Comparison of ENCODE assay signal across 8 mouse cellular contexts in the genomic region with DNA sequence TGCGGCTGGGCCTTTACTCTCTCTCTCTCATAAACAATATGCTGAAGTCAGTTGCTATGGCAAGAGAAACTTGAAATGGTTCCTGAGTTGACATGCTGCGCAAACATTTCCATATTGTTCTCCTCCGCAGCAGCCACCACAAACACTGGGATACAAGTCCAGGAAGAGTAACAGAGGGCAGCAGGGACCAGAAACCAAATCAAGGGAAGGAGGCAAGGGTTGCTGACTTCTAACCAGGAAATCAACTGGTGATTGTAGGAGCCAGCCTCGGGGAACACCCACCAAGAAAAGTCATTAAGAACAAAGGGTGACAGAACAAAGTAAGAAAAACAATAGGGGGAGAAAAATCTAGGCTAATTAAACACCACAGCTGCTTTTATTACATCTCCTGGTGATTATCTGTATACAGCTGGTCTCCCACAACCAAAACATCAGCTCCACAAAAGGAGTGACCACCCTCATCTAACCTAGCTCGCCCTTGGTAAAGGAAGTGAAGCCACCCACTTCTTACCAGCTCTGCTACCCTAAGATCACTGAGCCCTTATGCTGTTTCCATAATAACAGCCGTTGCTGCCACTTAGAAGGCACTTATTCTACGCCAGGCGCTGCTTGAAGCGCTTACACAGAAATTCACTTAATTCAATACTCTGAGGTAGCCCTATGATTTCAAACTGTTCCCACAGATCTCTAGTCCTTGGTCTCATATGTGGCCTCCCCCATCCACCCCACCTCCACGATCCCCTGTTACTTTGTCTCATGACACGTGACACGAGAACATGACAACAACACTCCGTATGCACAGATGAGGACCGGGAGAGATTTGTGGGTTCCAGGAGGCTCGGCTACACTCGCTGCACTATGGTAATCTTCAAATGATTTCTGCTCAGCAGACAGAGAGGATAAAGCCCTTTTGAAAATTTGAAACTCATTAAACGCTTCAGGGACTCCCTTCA. TPM values are rescaled to one million over a fixed set of nuclear protein-coding genes. Genes with fewer than 3 reads are reported as not detected.
DNase-seq lines count a peak whose midpoint lies in the region; ATAC-seq and TF ChIP-seq lines count a peak whose summit lies in the region.

No protein-coding gene starts in this region.

- peak overlapping the region; percentile 89 for H3K9ac ChIP-seq in forebrain, embryonic 12.5 days
- H3K9ac ChIP-seq in limb, embryonic 15.5 days = peak overlapping the region; percentile 91; the same call in 1 of the 2 replicates

- TF ChIP-seq POLR2A in olfactory bulb, adult 2 months (IDR thresholded peaks at IDR 0.05; ENCODE audit: insufficient read depth, low read depth, low read length) = no peak

- 28% methylated on average over 17 of the region's 17 CpGs for WGBS in forebrain, embryonic 12.5 days
- WGBS in limb, embryonic 15.5 days = 33% methylated on average over 17 of the region's 17 CpGs
- WGBS in olfactory bulb, adult 2 months = 20% methylated on average over 17 of the region's 17 CpGs

- H3K36me3 ChIP-seq in forebrain, embryonic 12.5 days (replicated peaks) = no peaks in the 10 kb centered on the region
- no peaks in the 10 kb centered on the region for H3K36me3 ChIP-seq in limb, embryonic 15.5 days

- intact Hi-C loops in left cerebral cortex, adult 2 months (cut with DNase I) = no loop called here

- ATAC-seq in forebrain, embryonic 12.5 days (ENCODE audit: low FRiP score) = no peak
- no peak for ATAC-seq in limb, embryonic 15.5 days (ENCODE audit: insufficient number of reproducible peaks, low FRiP score, low TSS enrichment, low read depth)
- ATAC-seq in inflammation-experienced regulatory T-cells, adult 6 months = no peak

- DNase-seq in left cerebral cortex, adult 2 months (ENCODE audit: extremely low spot score in 1 of 2, low spot score in 2 of 2) = no peak
- no peak for DNase-seq in left cerebral cortex, adult 9 months (ENCODE audit: low spot score in 2 of 2)
- DNase-seq in cerebellum, postnatal 10 days = no peak
- DNase-seq in thymus, postnatal 36 days = no peak

- H3K4me2 ChIP-seq in forebrain, embryonic 12.5 days = peak overlapping the region; percentile 92
- peak overlapping the region; percentile 84 for H3K4me2 ChIP-seq in limb, embryonic 15.5 days

- peaks cover 22% of the 10 kb centered on the region for H3K4me1 ChIP-seq in forebrain, embryonic 12.5 days
- peaks cover 21% of the 10 kb centered on the region for H3K4me1 ChIP-seq in limb, embryonic 15.5 days
- peaks cover 3% of the 10 kb centered on the region for H3K4me1 ChIP-seq in olfactory bulb, adult 2 months (ENCODE audit: control insufficient read depth, insufficient read depth, low read length)

- TF ChIP-seq CTCF in left cerebral cortex, adult 2 months (IDR thresholded peaks at IDR 0.05) = no peak
- no peak for TF ChIP-seq CTCF in olfactory bulb, adult 2 months (IDR thresholded peaks at IDR 0.05; ENCODE audit: insufficient read depth, low read depth, low read length)

- no peaks in the 10 kb centered on the region for H3K9me3 ChIP-seq in forebrain, embryonic 12.5 days
- no peaks in the 10 kb centered on the region for H3K9me3 ChIP-seq in limb, embryonic 15.5 days

- H3K27ac ChIP-seq in left cerebral cortex, adult 2 months = peak overlapping the region; percentile 83; the same call in 1 of the 2 replicates
- no peak overlapping the region for H3K27ac ChIP-seq in forebrain, embryonic 12.5 days
- H3K27ac ChIP-seq in limb, embryonic 15.5 days = peak overlapping the region; percentile 89; the same call in 1 of the 2 replicates
- H3K27ac ChIP-seq in olfactory bulb, adult 2 months (ENCODE audit: insufficient read depth, low read depth, low read length) = peak overlapping the region; percentile 27

- H3K4me3 ChIP-seq in left cerebral cortex, adult 2 months = peak overlapping the region; percentile 98
- H3K4me3 ChIP-seq in forebrain, embryonic 12.5 days (replicated peaks) = peak overlapping the region; percentile 81
- peak overlapping the region; percentile 83 for H3K4me3 ChIP-seq in limb, embryonic 15.5 days
- peak overlapping the region; percentile 74 for H3K4me3 ChIP-seq in olfactory bulb, adult 2 months (ENCODE audit: insufficient read depth, low read depth, low read length)

- peaks cover 4% of the 10 kb centered on the region for H3K27me3 ChIP-seq in forebrain, embryonic 12.5 days
- H3K27me3 ChIP-seq in limb, embryonic 15.5 days = no peaks in the 10 kb centered on the region

RNA-seq across cellular contexts. Expression of a gene that starts 1.1 kb away (rescaled TPM):
- 10 to 100 TPM; 43.0 to 48.7 TPM for total RNA-seq in left cerebral cortex, adult 2 months (2021)
- polyA plus RNA-seq in forebrain, embryonic 12.5 days (2016; fragmentation: Nextera tagmentation; extraction: Ambion mirVana) = 24.7 and 26.1 TPM in 2 replicates
- polyA plus RNA-seq in limb, embryonic 15.5 days (2015; fragmentation: Nextera tagmentation; extraction: Ambion mirVana) = 40.0 and 42.2 TPM in 2 replicates
- polyA plus RNA-seq in olfactory bulb, adult 2 months (2012; ENCODE audit: insufficient read depth, insufficient read length, low replicate concordance, missing spikeins) = not detected in 2 replicates
- 1 to 10 TPM; 1.1 to 2.2 (median 1.8) TPM for polyA plus RNA-seq in inflammation-experienced regulatory T-cells, adult 6 months (2017; shearing (Covaris generic))

RNA-seq across cellular contexts. Expression of a gene that starts 22.9 kb away (rescaled TPM):
- total RNA-seq in left cerebral cortex, adult 2 months (2021) = not detected
- 10.9 and 12.0 TPM in 2 replicates for polyA plus RNA-seq in forebrain, embryonic 12.5 days (2016; fragmentation: Nextera tagmentation; extraction: Ambion mirVana)
- polyA plus RNA-seq in limb, embryonic 15.5 days (2015; fragmentation: Nextera tagmentation; extraction: Ambion mirVana) = 1.2 and 1.9 TPM in 2 replicates
- not detected in 2 replicates for polyA plus RNA-seq in olfactory bulb, adult 2 months (2012; ENCODE audit: insufficient read depth, insufficient read length, low replicate concordance, missing spikeins)
- not detected for polyA plus RNA-seq in inflammation-experienced regulatory T-cells, adult 6 months (2017; shearing (Covaris generic))

RNA-seq across cellular contexts. Expression of a gene that starts 24.3 kb away (rescaled TPM):
- 10 to 100 TPM; 36.1 to 42.5 TPM for total RNA-seq in left cerebral cortex, adult 2 months (2021)
- 39.9 and 41.3 TPM in 2 replicates for polyA plus RNA-seq in forebrain, embryonic 12.5 days (2016; fragmentation: Nextera tagmentation; extraction: Ambion mirVana)
- 160 and 305 TPM in 2 replicates for polyA plus RNA-seq in limb, embryonic 15.5 days (2015; fragmentation: Nextera tagmentation; extraction: Ambion mirVana)
- polyA plus RNA-seq in olfactory bulb, adult 2 months (2012; ENCODE audit: insufficient read depth, insufficient read length, low replicate concordance, missing spikeins) = not detected in 2 replicates
- 1 to 10 TPM in 1 of 3 experiments, under 1 TPM in 1, not detected in 1; 0.48 to 2.2 TPM for polyA plus RNA-seq in inflammation-experienced regulatory T-cells, adult 6 months (2017; shearing (Covaris generic))

Comparison
In these comparisons a context has a peak if more than half of its experiments do, and no peak if none do; other contexts are left out.
1. RNA of a gene that starts 24.3 kb away (polyA plus RNA-seq): 160 to 305 TPM in limb, embryonic 15.5 days and 39.9 to 41.3 TPM in forebrain, embryonic 12.5 days; 0.48 to 2.2 TPM in inflammation-experienced regulatory T-cells, adult 6 months and not detected in olfactory bulb, adult 2 months; every median in the first group is over 10 times any median in the second.
2. Peak in every context shown above with its lines, with median percentiles within 50 percentile points of each other: H3K4me3 ChIP-seq.